Mouse (Mus musculus) testis, adult 2 months (tissue): ENCODE data around the gene Robo4.

Experiments
- CTCF ChIP-seq: fragments of 200-500 bp; IDR thresholded peaks from 2 replicates; pipeline ENCODE4 v1.5.1; 2012; ENCODE audit warnings: low read depth, mild to moderate bottlenecking, inconsistent platforms, low read length, moderate library complexity; ENCODE audit not compliant: control insufficient read depth, insufficient read depth, insufficient replicate concordance
- POLR2A ChIP-seq: fragments of 200-500 bp; IDR thresholded peaks from 2 replicates; pipeline ENCODE4 v1.6.1; 2012; ENCODE audit warnings: low read depth, mild to moderate bottlenecking, inconsistent platforms, low read length, moderate library complexity; ENCODE audit not compliant: control insufficient read depth

GRCm38 (mm10) chr9:37437772-37438735, 36.4 kb downstream of the Robo4 start:
- no peak for TF ChIP-seq POLR2A
- no peak for TF ChIP-seq CTCF
